Comparison of ENCODE assay signal across 10 mouse cellular contexts in genomic region chr10:80856908-80857307, GRCm38 (mm10). TPM values are rescaled to one million over a fixed set of nuclear protein-coding genes. Genes with fewer than 3 reads are reported as not detected.
DNase-seq lines count a peak whose midpoint lies in the region; ATAC-seq and TF ChIP-seq lines count a peak whose summit lies in the region.
"Had no signal": no experiment of that assay in that cellular context is flagged by ENCODE, and none has a peak within 500 bp of the region (broad histone marks: within the 10 kb centered on the region; RNA-seq: fewer than 3 reads in every experiment).

No protein-coding gene starts in this region.

- no peak for ATAC-seq in heart, embryonic 11.5 days (replicated peaks; ENCODE audit: insufficient number of reproducible peaks, low FRiP score, low TSS enrichment)
- ATAC-seq in hindbrain, embryonic 15.5 days (ENCODE audit: low FRiP score, low read depth) = no peak
- no peak for ATAC-seq in midbrain, embryonic 13.5 days

- intact Hi-C loops in left cerebral cortex, postnatal 10 days (cut with DNase I) = no loop called here

- peaks cover 7% of the 10 kb centered on the region for H3K36me3 ChIP-seq in heart, embryonic 11.5 days (ENCODE audit: control insufficient read depth, insufficient read depth, low read length)
- peaks cover 16% of the 10 kb centered on the region; the same call in 1 of the 2 replicates for H3K36me3 ChIP-seq in hindbrain, embryonic 15.5 days
- H3K36me3 ChIP-seq in midbrain, embryonic 13.5 days = peaks cover 24% of the 10 kb centered on the region
- H3K36me3 ChIP-seq in thymus, adult 2 months (ENCODE audit: control insufficient read depth, insufficient read depth, low read length) = no peaks in the 10 kb centered on the region

- TF ChIP-seq CTCF in bone marrow macrophage, adult 2 months (IDR thresholded peaks at IDR 0.05; ENCODE audit: low read depth, low read length) = no peak
- TF ChIP-seq CTCF in thymus, adult 2 months (IDR thresholded peaks at IDR 0.05; ENCODE audit: borderline replicate concordance, control insufficient read depth, extremely low read depth, insufficient read depth, low read length, poor library complexity) = no peak

- H3K4me1 ChIP-seq in heart, embryonic 11.5 days (ENCODE audit: control insufficient read depth, insufficient read depth, low read length) = peaks cover 18% of the 10 kb centered on the region
- H3K4me1 ChIP-seq in bone marrow macrophage, adult 2 months (ENCODE audit: control insufficient read depth, insufficient read depth, low read length) = peaks cover 11% of the 10 kb centered on the region
- peaks cover 45% of the 10 kb centered on the region for H3K4me1 ChIP-seq in hindbrain, embryonic 15.5 days (replicated peaks)
- peaks cover 42% of the 10 kb centered on the region for H3K4me1 ChIP-seq in midbrain, embryonic 13.5 days (replicated peaks)
- peaks cover 20% of the 10 kb centered on the region for H3K4me1 ChIP-seq in thymus, adult 2 months (replicated peaks; ENCODE audit: control insufficient read depth, insufficient read depth, low read length)

- peak overlapping the region; percentile 100 for H3K4me2 ChIP-seq in heart, embryonic 11.5 days
- H3K4me2 ChIP-seq in hindbrain, embryonic 15.5 days = peak overlapping the region; percentile 21; the same call in 1 of the 2 replicates
- peak overlapping the region; percentile 100; the same call in 1 of the 2 replicates for H3K4me2 ChIP-seq in midbrain, embryonic 13.5 days (replicated peaks)

- H3K27me3 ChIP-seq in heart, embryonic 11.5 days (ENCODE audit: control insufficient read depth, insufficient read depth, low read length) = no peaks in the 10 kb centered on the region
- H3K27me3 ChIP-seq in hindbrain, embryonic 15.5 days = no peaks in the 10 kb centered on the region
- no peaks in the 10 kb centered on the region for H3K27me3 ChIP-seq in midbrain, embryonic 13.5 days
- H3K27me3 ChIP-seq in thymus, adult 2 months (ENCODE audit: control insufficient read depth, insufficient read depth, low read length) = no peaks in the 10 kb centered on the region

- TF ChIP-seq POLR2A in bone marrow macrophage, adult 2 months (IDR thresholded peaks at IDR 0.05; ENCODE audit: borderline replicate concordance, low read depth, low read length) = no peak
- no peak for TF ChIP-seq POLR2A in thymus, adult 2 months (IDR thresholded peaks at IDR 0.05; ENCODE audit: control insufficient read depth, extremely low read depth, insufficient read depth, low read length, poor library complexity)

- no peaks in the 10 kb centered on the region for H3K9me3 ChIP-seq in heart, embryonic 11.5 days (replicated peaks; ENCODE audit: control insufficient read depth, low read length)
- H3K9me3 ChIP-seq in hindbrain, embryonic 15.5 days = no peaks in the 10 kb centered on the region
- H3K9me3 ChIP-seq in midbrain, embryonic 13.5 days = no peaks in the 10 kb centered on the region

- H3K9ac ChIP-seq in heart, embryonic 11.5 days (ENCODE audit: low read depth, low read length) = peak overlapping the region; percentile 61
- 0 out of 2 replicates have a peak overlapping the region, but pooled peaks have one; percentile 95 for H3K9ac ChIP-seq in hindbrain, embryonic 15.5 days
- H3K9ac ChIP-seq in midbrain, embryonic 13.5 days (replicated peaks) = peak overlapping the region; percentile 59; the same call in 1 of the 2 replicates

- 70% methylated on average over 5 of the region's 5 CpGs for WGBS in heart, embryonic 11.5 days (ENCODE audit: insufficient replicate concordance)
- 84% methylated on average over 5 of the region's 5 CpGs for WGBS in hindbrain, embryonic 15.5 days
- 88% methylated on average over 5 of the region's 5 CpGs for WGBS in midbrain, embryonic 13.5 days
- 84% methylated on average over 5 of the region's 5 CpGs for WGBS in thymus, adult 2 months

- peak overlapping the region; percentile 88; the same call in 1 of the 2 replicates for H3K27ac ChIP-seq in heart, embryonic 11.5 days (ENCODE audit: low read depth, low read length)
- no peak overlapping the region for H3K27ac ChIP-seq in bone marrow macrophage, adult 2 months (ENCODE audit: insufficient read depth, low read depth, low read length)
- H3K27ac ChIP-seq in hindbrain, embryonic 15.5 days (replicated peaks) = peak overlapping the region; percentile 50
- H3K27ac ChIP-seq in midbrain, embryonic 13.5 days = no peak overlapping the region
- H3K27ac ChIP-seq in thymus, adult 2 months (ENCODE audit: control insufficient read depth, insufficient read depth, low read length) = no peak overlapping the region

- DNase-seq in heart, postnatal 4 days = no peak
- DNase-seq in retina, embryonic 14.5 days (ENCODE audit: low spot score) = no peak
- no peak for DNase-seq in left cerebral cortex, postnatal 10 days (ENCODE audit: extremely low spot score in 1 of 2, low spot score in 2 of 2)
- no peak for DNase-seq in thymus, adult 2 months
- DNase-seq: B cell, adult 2 months had no signal

- peak overlapping the region; percentile 23; the same call in 1 of the 2 replicates for H3K4me3 ChIP-seq in heart, embryonic 11.5 days (ENCODE audit: low read depth, low read length)
- H3K4me3 ChIP-seq in bone marrow macrophage, adult 2 months (ENCODE audit: insufficient read depth, low read length) = peak overlapping the region; percentile 81; the same call in 1 of the 2 replicates
- no peak overlapping the region for H3K4me3 ChIP-seq in hindbrain, embryonic 15.5 days
- H3K4me3 ChIP-seq in midbrain, embryonic 13.5 days (replicated peaks) = no peak overlapping the region
- H3K4me3 ChIP-seq in thymus, adult 2 months (ENCODE audit: control insufficient read depth, insufficient read depth, low read length) = no peak overlapping the region

RNA-seq across cellular contexts. Expression of gene Sppl2b, which starts 1.8 kb away (rescaled TPM):
- polyA plus RNA-seq in heart, embryonic 11.5 days (2014; fragmentation: Nextera tagmentation; extraction: Ambion mirVana) = 22.9 and 26.3 TPM in 2 replicates
- total RNA-seq in heart, postnatal 4 days (2021) = 10 to 100 TPM; 23.4 to 24.8 TPM
- 15.0 and 20.2 TPM in 2 replicates for polyA plus RNA-seq in bone marrow macrophage, adult 2 months (2012; ENCODE audit: insufficient read depth, insufficient read length, missing spikeins)
- 76.8 and 87.4 TPM in 2 replicates for polyA plus RNA-seq in hindbrain, embryonic 15.5 days (2015; fragmentation: Nextera tagmentation; extraction: Ambion mirVana)
- polyA plus RNA-seq in midbrain, embryonic 13.5 days (2015; fragmentation: Nextera tagmentation; extraction: Ambion mirVana) = 56.9 and 61.1 TPM in 2 replicates
- total RNA-seq in left cerebral cortex, postnatal 10 days (2021) = 10 to 100 TPM; 81.5 to 90.2 TPM
- 153 and 167 TPM in 2 replicates for polyA plus RNA-seq in thymus, adult 2 months (2012; rRNA removed)

RNA-seq across cellular contexts. Expression of gene Lsm7, which starts 1.9 kb away (rescaled TPM):
- 201 and 218 TPM in 2 replicates for polyA plus RNA-seq in heart, embryonic 11.5 days (2014; fragmentation: Nextera tagmentation; extraction: Ambion mirVana)
- 10 to 100 TPM; 29.9 to 35.0 TPM for total RNA-seq in heart, postnatal 4 days (2021)
- polyA plus RNA-seq in bone marrow macrophage, adult 2 months (2012; ENCODE audit: insufficient read depth, insufficient read length, missing spikeins) = 49.7 and 54.3 TPM in 2 replicates
- 210 and 228 TPM in 2 replicates for polyA plus RNA-seq in hindbrain, embryonic 15.5 days (2015; fragmentation: Nextera tagmentation; extraction: Ambion mirVana)
- 249 and 254 TPM in 2 replicates for polyA plus RNA-seq in midbrain, embryonic 13.5 days (2015; fragmentation: Nextera tagmentation; extraction: Ambion mirVana)
- total RNA-seq in left cerebral cortex, postnatal 10 days (2021) = 10 to 100 TPM; 51.1 to 57.3 TPM
- polyA plus RNA-seq in thymus, adult 2 months (2012; rRNA removed) = 187 and 242 TPM in 2 replicates

RNA-seq across cellular contexts. Expression of gene Lingo3, which starts 13.1 kb away (rescaled TPM):
- 0.14 TPM in 1 of 2 replicates, not detected in the other for polyA plus RNA-seq in heart, embryonic 11.5 days (2014; fragmentation: Nextera tagmentation; extraction: Ambion mirVana)
- 1 to 10 TPM; 1.8 to 2.5 TPM for total RNA-seq in heart, postnatal 4 days (2021)
- polyA plus RNA-seq in bone marrow macrophage, adult 2 months (2012; ENCODE audit: insufficient read depth, insufficient read length, missing spikeins) = not detected in 2 replicates
- 15.8 and 18.5 TPM in 2 replicates for polyA plus RNA-seq in hindbrain, embryonic 15.5 days (2015; fragmentation: Nextera tagmentation; extraction: Ambion mirVana)
- 1.5 and 1.9 TPM in 2 replicates for polyA plus RNA-seq in midbrain, embryonic 13.5 days (2015; fragmentation: Nextera tagmentation; extraction: Ambion mirVana)
- 10 to 100 TPM; 25.4 to 30.9 TPM for total RNA-seq in left cerebral cortex, postnatal 10 days (2021)
- 0.10 and 1.0 TPM in 2 replicates for polyA plus RNA-seq in thymus, adult 2 months (2012; rRNA removed)

RNA-seq across cellular contexts. Expression of gene Tmprss9, which starts 14.7 kb away (rescaled TPM):
- not detected in 2 replicates for polyA plus RNA-seq in heart, embryonic 11.5 days (2014; fragmentation: Nextera tagmentation; extraction: Ambion mirVana)
- total RNA-seq in heart, postnatal 4 days (2021) = not detected
- not detected in 2 replicates for polyA plus RNA-seq in bone marrow macrophage, adult 2 months (2012; ENCODE audit: insufficient read depth, insufficient read length, missing spikeins)
- polyA plus RNA-seq in hindbrain, embryonic 15.5 days (2015; fragmentation: Nextera tagmentation; extraction: Ambion mirVana) = 0.22 and 0.33 TPM in 2 replicates
- 0.15 and 0.31 TPM in 2 replicates for polyA plus RNA-seq in midbrain, embryonic 13.5 days (2015; fragmentation: Nextera tagmentation; extraction: Ambion mirVana)
- under 1 TPM in 1 of 2 experiments, not detected in 1; 0.13 TPM for total RNA-seq in left cerebral cortex, postnatal 10 days (2021)
- polyA plus RNA-seq in thymus, adult 2 months (2012; rRNA removed) = 0.23 and 0.28 TPM in 2 replicates
- total RNA-seq: hematopoietic stem cell, adult 5-6 weeks had no signal

RNA-seq across cellular contexts. Expression of gene Oaz1, which starts 30.5 kb away (rescaled TPM):
- 1,894 and 1,935 TPM in 2 replicates for polyA plus RNA-seq in heart, embryonic 11.5 days (2014; fragmentation: Nextera tagmentation; extraction: Ambion mirVana)
- 1,000 to 10,000 TPM; 1,002 to 1,049 TPM for total RNA-seq in heart, postnatal 4 days (2021)
- 823 and 921 TPM in 2 replicates for polyA plus RNA-seq in bone marrow macrophage, adult 2 months (2012; ENCODE audit: insufficient read depth, insufficient read length, missing spikeins)
- polyA plus RNA-seq in hindbrain, embryonic 15.5 days (2015; fragmentation: Nextera tagmentation; extraction: Ambion mirVana) = 1,303 and 1,311 TPM in 2 replicates
- polyA plus RNA-seq in midbrain, embryonic 13.5 days (2015; fragmentation: Nextera tagmentation; extraction: Ambion mirVana) = 1,319 and 1,425 TPM in 2 replicates
- total RNA-seq in left cerebral cortex, postnatal 10 days (2021) = 100 to 1,000 TPM; 414 to 433 TPM
- 1,706 and 1,988 TPM in 2 replicates for polyA plus RNA-seq in thymus, adult 2 months (2012; rRNA removed)

Comparison
In these comparisons a context has a peak if more than half of its experiments do, and no peak if none do; other contexts are left out.
1. H3K27ac ChIP-seq: peak in heart, embryonic 11.5 days (single experiment) and hindbrain, embryonic 15.5 days (single experiment); none in bone marrow macrophage, adult 2 months (single experiment), midbrain, embryonic 13.5 days (single experiment) and thymus, adult 2 months (single experiment).
2. H3K4me2 ChIP-seq: peak in every context shown above with its lines; median percentile 100 in heart, embryonic 11.5 days; 100 in midbrain, embryonic 13.5 days; 21 in hindbrain, embryonic 15.5 days.
3. H3K4me3 ChIP-seq: peak in heart, embryonic 11.5 days (single experiment) and bone marrow macrophage, adult 2 months (single experiment); none in hindbrain, embryonic 15.5 days (single experiment), midbrain, embryonic 13.5 days (single experiment) and thymus, adult 2 months (single experiment).
4. Peak in every context shown above with its lines, with median percentiles within 50 percentile points of each other: H3K9ac ChIP-seq.